Mouse (Mus musculus) liver, embryonic 13.5 days (tissue): ENCODE data around the gene Gna11. TPM values are rescaled to one million over a fixed set of nuclear protein-coding genes. Genes with fewer than 3 reads are reported as not detected.

Experiments used
- ATAC-seq: fragments of 200-750 bp; cut with Nextera tagmentation; 2 replicates; pipeline ENCODE4 v1.8.0; 2017; ENCODE audit warnings: low read depth, mild to moderate bottlenecking, moderate number of reproducible peaks, moderate library complexity
- DNase-seq: peaks from one replicate; pipeline ENCODE4 v3.0.0; 2022
- H3K27ac ChIP-seq: fragments of 300-500 bp; sonication (generic); 2 replicates; pipeline ENCODE4 v1.5.1; 2015; ENCODE audit warnings: moderate library complexity, mild to moderate bottlenecking, inconsistent platforms
- H3K27me3 ChIP-seq: fragments of 300-500 bp; sonication (generic); 2 replicates; pipeline ENCODE4 v1.6.1; 2015; ENCODE audit warnings: mild to moderate bottlenecking, inconsistent platforms
- H3K36me3 ChIP-seq: fragments of 300-500 bp; sonication (generic); 2 replicates; pipeline ENCODE4 v1.6.1; 2015; ENCODE audit warnings: mild to moderate bottlenecking, inconsistent platforms
- H3K4me1 ChIP-seq: fragments of 300-500 bp; sonication (generic); replicated peaks from 2 replicates; pipeline ENCODE4 v1.6.1; 2015; ENCODE audit warnings: inconsistent platforms
- H3K4me2 ChIP-seq: fragments of 300-500 bp; sonication (generic); 2 replicates; pipeline ENCODE4 v1.6.1; 2015; ENCODE audit warnings: inconsistent platforms, mild to moderate bottlenecking, moderate library complexity
- H3K4me3 ChIP-seq: fragments of 300-500 bp; sonication (generic); replicated peaks from 2 replicates; pipeline ENCODE4 v1.5.1; 2015; ENCODE audit warnings: mild to moderate bottlenecking, inconsistent platforms
- H3K9ac ChIP-seq: fragments of 300-500 bp; sonication (generic); 2 replicates; pipeline ENCODE4 v1.6.1; 2015; ENCODE audit warnings: mild to moderate bottlenecking, inconsistent platforms
- H3K9me3 ChIP-seq: fragments of 300-500 bp; sonication (generic); replicated peaks from 2 replicates; pipeline ENCODE4 v1.6.1; 2016; ENCODE audit warnings: inconsistent platforms
- WGBS: fragments of 180-500 bp; shearing (Covaris S2); methylation state at CpG from one replicate; pipeline ENCODE4 v1.1.7; 2015; ENCODE audit not compliant: insufficient replicate concordance; 5-methylcytosine and 5-hydroxymethylcytosine counted together
- polyA plus RNA-seq: library from polyadenylated mRNA; unstranded; fragments of >200 nt; fragmentation: Nextera tagmentation; extraction: Ambion mirVana; gene quantifications from 2 replicates; pipeline ENCODE4 v1.2.1, GENCODE M21; 2015

The Gna11 gene
- polyA plus RNA-seq, 1 experiment from 2014 or later, result 20.0 TPM

GRCm38 (mm10) chr10:81564734-81565133 is 19.7 kb upstream of the Gna11 start:
- Histone ChIP-seq H3K4me3 (no peak overlapping the region), H3K27ac (no peak overlapping the region), H3K36me3 (peaks cover 51% of the 10 kb centered on the region), H3K4me1 (peaks cover 90% of the 10 kb centered on the region), H3K4me2 (no peak overlapping the region), H3K27me3 (peaks cover 7% of the 10 kb centered on the region; the same call in 1 of the 2 replicates), H3K9ac (no peak overlapping the region), H3K9me3 (no peaks in the 10 kb centered on the region)
- 42% methylated on average over 10 of the region's 10 CpGs for WGBS
- DNase-seq (no peak), ATAC-seq (no peak)

GRCm38 (mm10) chr10:81564216-81564615 is 19.2 kb upstream of the Gna11 start:
- Histone ChIP-seq H3K4me2 (peak overlapping the region; percentile 42), H3K27me3 (0 out of 2 replicates have a peak, but pooled peaks cover 3% of the 10 kb centered on the region), H3K9ac (0 out of 2 replicates have a peak overlapping the region, but pooled peaks have one; percentile 18), H3K9me3 (no peaks in the 10 kb centered on the region), H3K4me3 (0 out of 2 replicates have a peak overlapping the region, but pooled peaks have one; percentile 3), H3K4me1 (peaks cover 88% of the 10 kb centered on the region), H3K36me3 (peaks cover 51% of the 10 kb centered on the region), H3K27ac (no peak overlapping the region)
- no peak for DNase-seq
- WGBS, result 37% methylated on average over 10 of the region's 10 CpGs
- no peak for ATAC-seq

- WGBS, result 31% methylated on average over 6 of the region's 6 CpGs
- Histone ChIP-seq H3K9ac (0 out of 2 replicates have a peak overlapping the region, but pooled peaks have one; percentile 18), H3K4me3 (no peak overlapping the region), H3K27me3 (no peaks in the 10 kb centered on the region), H3K4me2 (peak overlapping the region; percentile 42), H3K9me3 (no peaks in the 10 kb centered on the region), H3K36me3 (peaks cover 51% of the 10 kb centered on the region), H3K4me1 (peaks cover 86% of the 10 kb centered on the region), H3K27ac (no peak overlapping the region)
- no peak for ATAC-seq
- DNase-seq, result no peak
Observed at GRCm38 (mm10) chr10:81563481-81563880, 18.5 kb upstream of the Gna11 start.

- H3K9me3 ChIP-seq, result no peaks in the 10 kb centered on the region
- peaks cover 78% of the 10 kb centered on the region for H3K4me1 ChIP-seq
- 79% methylated on average over 6 of the region's 6 CpGs for WGBS
- H3K4me2 ChIP-seq, result peak overlapping the region; percentile 38
- no peaks in the 10 kb centered on the region for H3K27me3 ChIP-seq
- H3K9ac ChIP-seq, result 0 out of 2 replicates have a peak overlapping the region, but pooled peaks have one; percentile 10
- peak overlapping the region; percentile 59; the same call in 1 of the 2 replicates for H3K27ac ChIP-seq
- H3K4me3 ChIP-seq, result no peak overlapping the region
- ATAC-seq, result no peak
- H3K36me3 ChIP-seq, result peaks cover 51% of the 10 kb centered on the region
- DNase-seq, result no peak
Observed at GRCm38 (mm10) chr10:81562411-81562810, 17.4 kb upstream of the Gna11 start.

- H3K4me2 ChIP-seq, result peak overlapping the region; percentile 91
- DNase-seq (no peak), ATAC-seq (peak; percentile 21; the same call in 1 of the 2 replicates)
- peaks cover 43% of the 10 kb centered on the region for H3K36me3 ChIP-seq
- H3K4me1 ChIP-seq, result peaks cover 71% of the 10 kb centered on the region
- H3K9me3 ChIP-seq, result no peaks in the 10 kb centered on the region
- no peaks in the 10 kb centered on the region for H3K27me3 ChIP-seq
- WGBS, result 3% methylated on average over 16 of the region's 16 CpGs
- peak overlapping the region; percentile 85 for H3K27ac ChIP-seq
- H3K4me3 ChIP-seq, result peak overlapping the region; percentile 85
- H3K9ac ChIP-seq, result peak overlapping the region; percentile 92
Observed at GRCm38 (mm10) chr10:81560719-81561459, 15.9 kb upstream of the Gna11 start.

GRCm38 (mm10) chr10:81559627-81560539 is 14.9 kb upstream of the Gna11 start:
- Histone ChIP-seq H3K9ac (peak overlapping the region; percentile 92), H3K4me3 (peak overlapping the region; percentile 85), H3K27me3 (no peaks in the 10 kb centered on the region), H3K9me3 (no peaks in the 10 kb centered on the region), H3K27ac (peak overlapping the region; percentile 85), H3K36me3 (peaks cover 33% of the 10 kb centered on the region), H3K4me1 (peaks cover 61% of the 10 kb centered on the region), H3K4me2 (peak overlapping the region; percentile 91)
- under 1% methylated on average over 28 of the region's 36 CpGs for WGBS
- DNase-seq (no peak), ATAC-seq (peak; percentile 36)

- peak within 1 kb of the TSS; percentile 85 for H3K4me3 ChIP-seq
- H3K9me3 ChIP-seq, result no peaks in the 10 kb centered on the region
- H3K36me3 ChIP-seq, result peaks cover 27% of the 10 kb centered on the region
- 2% methylated on average over 20 of the region's 53 CpGs for WGBS
- peak within 1 kb of the TSS; percentile 91 for H3K4me2 ChIP-seq
- H3K9ac ChIP-seq, result peak within 1 kb of the TSS; percentile 92
- H3K27me3 ChIP-seq, result no peaks in the 10 kb centered on the region
- peaks cover 54% of the 10 kb centered on the region for H3K4me1 ChIP-seq
- DNase-seq, result peak; percentile 46
- peak within 1 kb of the TSS; percentile 85 for H3K27ac ChIP-seq
- peak; percentile 69 for ATAC-seq
Observed at GRCm38 (mm10) chr10:81559163-81559626, 14.2 kb upstream of the Gna11 start, which contains the start of gene Aes. Gene Aes, plus strand, starts transcription at chr10:81559488.

GRCm38 (mm10) chr10:81557491-81557890 is 12.5 kb upstream of the Gna11 start:
- no peak overlapping the region for H3K4me3 ChIP-seq
- H3K4me2 ChIP-seq, result no peak overlapping the region
- peaks cover 13% of the 10 kb centered on the region for H3K36me3 ChIP-seq
- WGBS, result 35% methylated on average over 1 of the region's 1 CpGs
- no peaks in the 10 kb centered on the region for H3K9me3 ChIP-seq
- no peak overlapping the region for H3K9ac ChIP-seq
- no peaks in the 10 kb centered on the region for H3K27me3 ChIP-seq
- H3K4me1 ChIP-seq, result peaks cover 37% of the 10 kb centered on the region
- no peak for ATAC-seq
- no peak for DNase-seq
- no peak overlapping the region for H3K27ac ChIP-seq

- H3K27me3 ChIP-seq, result no peaks in the 10 kb centered on the region
Observed at GRCm38 (mm10) chr10:81556282-81556681, 11.3 kb upstream of the Gna11 start.

GRCm38 (mm10) chr10:81553807-81554755 is 9.1 kb upstream of the Gna11 start:
- Histone ChIP-seq H3K4me3 (no peak overlapping the region), H3K4me2 (no peak overlapping the region), H3K9me3 (no peaks in the 10 kb centered on the region), H3K4me1 (peaks cover 21% of the 10 kb centered on the region), H3K36me3 (no peaks in the 10 kb centered on the region), H3K9ac (no peak overlapping the region), H3K27ac (no peak overlapping the region), H3K27me3 (no peaks in the 10 kb centered on the region)
- DNase-seq, result no peak
- ATAC-seq, result no peak
- WGBS, result 77% methylated on average over 6 of the region's 6 CpGs

More at GRCm38 (mm10) chr10:81556282-81556681, 11.3 kb upstream of the Gna11 start:
- H3K27ac ChIP-seq, result no peak overlapping the region
- no peaks in the 10 kb centered on the region for H3K9me3 ChIP-seq
- WGBS, result 58% methylated on average over 3 of the region's 3 CpGs
- DNase-seq (no peak), ATAC-seq (no peak)
- peaks cover 32% of the 10 kb centered on the region for H3K4me1 ChIP-seq
- no peak overlapping the region for H3K4me2 ChIP-seq
- H3K9ac ChIP-seq, result no peak overlapping the region
- no peak overlapping the region for H3K4me3 ChIP-seq
- H3K36me3 ChIP-seq, result peaks cover 2% of the 10 kb centered on the region; the same call in 1 of the 2 replicates
